Mouse (Mus musculus) fibroblast of lung, adult 2 months (primary cell): Measurements from ENCODE around the gene Chst11.

Experiments
- DNase-seq: peaks from one replicate; pipeline ENCODE4 v3.0.0-alpha.2; 2011; ENCODE audit warnings: low read depth

Gene Chst11

GRCm38 (mm10) chr10:83178661-83179060, 193.4 kb downstream of the Chst11 start:
- DNase-seq = no peak

GRCm38 (mm10) chr10:83181831-83182572, 196.7 kb downstream of the Chst11 start:
- DNase-seq = peak; percentile 73

GRCm38 (mm10) chr10:83182573-83182960, 197.3 kb downstream of the Chst11 start:
- DNase-seq = no peak

DNA sequence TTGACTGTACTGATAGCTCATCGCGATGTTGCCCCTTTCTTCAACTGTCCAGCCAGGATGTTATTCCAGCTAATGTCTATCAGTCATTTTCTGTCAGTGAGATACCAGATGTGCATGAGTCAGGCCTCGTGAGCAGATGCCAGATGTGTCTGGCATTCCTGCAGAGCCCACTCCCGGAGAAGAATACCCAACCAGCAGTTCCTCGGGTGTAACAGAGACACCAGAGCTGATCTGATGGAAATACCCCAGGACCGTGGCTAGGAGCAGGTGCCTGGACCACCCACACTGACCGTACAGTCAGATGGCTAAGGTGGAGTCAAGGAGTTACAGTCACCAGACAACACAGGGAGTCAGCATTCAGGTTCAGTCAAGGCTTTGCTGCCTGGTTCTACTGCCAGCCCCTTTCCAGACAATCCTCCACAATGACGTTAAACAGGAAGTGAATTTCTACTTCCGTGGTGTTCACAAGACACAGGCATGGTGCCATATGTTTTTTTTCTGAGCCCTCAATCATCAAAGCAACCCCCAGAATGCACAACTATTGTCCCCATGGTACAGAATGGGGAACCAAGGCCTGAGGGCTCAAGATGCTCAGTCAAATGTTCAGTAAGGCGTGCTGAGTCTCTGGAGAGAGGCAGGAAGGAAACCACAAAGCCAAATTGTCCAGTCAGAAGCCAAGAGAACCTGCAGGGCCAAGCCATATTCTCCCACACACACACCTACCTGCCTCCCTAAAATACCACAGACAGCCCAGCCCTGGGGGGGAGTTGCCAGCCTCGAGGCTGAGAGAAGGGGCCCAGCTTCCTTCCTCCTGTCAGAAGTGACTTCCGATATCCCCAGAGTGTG, 198.6 kb downstream of the Chst11 start:
- DNase-seq = no peak

GRCm38 (mm10) chr10:83184480-83185069, 199.3 kb downstream of the Chst11 start:
- no peak for DNase-seq

GRCm38 (mm10) chr10:83185121-83185520, 199.8 kb downstream of the Chst11 start:
- no peak for DNase-seq

DNA sequence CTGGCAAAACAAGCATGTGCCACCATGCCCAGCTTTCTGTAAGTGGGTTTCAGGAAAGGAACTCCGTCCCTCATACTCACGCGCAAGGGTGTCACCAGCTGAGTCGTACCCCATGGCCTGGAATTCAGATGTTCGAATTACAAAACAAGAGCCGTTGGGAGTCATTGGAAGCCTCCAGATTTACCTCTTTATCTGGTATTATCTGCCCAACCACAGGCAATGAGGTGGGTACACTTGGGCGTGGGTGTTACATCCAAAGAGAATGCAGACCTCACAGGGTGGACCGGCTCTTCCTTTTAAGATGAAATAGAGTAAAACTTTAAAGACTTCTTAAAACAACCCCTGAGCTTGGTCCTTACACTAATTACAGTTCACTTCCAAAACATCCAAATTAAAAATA, 200.9 kb downstream of the Chst11 start:
- no peak for DNase-seq

GRCm38 (mm10) chr10:83186984-83187383, 201.7 kb downstream of the Chst11 start:
- DNase-seq = no peak

- no peak for DNase-seq
These were observed 203.8 kb downstream of the Chst11 start for GRCm38 (mm10) chr10:83189071-83189470.

GRCm38 (mm10) chr10:83191476-83191875, 206.2 kb downstream of the Chst11 start:
- DNase-seq = no peak

DNA sequence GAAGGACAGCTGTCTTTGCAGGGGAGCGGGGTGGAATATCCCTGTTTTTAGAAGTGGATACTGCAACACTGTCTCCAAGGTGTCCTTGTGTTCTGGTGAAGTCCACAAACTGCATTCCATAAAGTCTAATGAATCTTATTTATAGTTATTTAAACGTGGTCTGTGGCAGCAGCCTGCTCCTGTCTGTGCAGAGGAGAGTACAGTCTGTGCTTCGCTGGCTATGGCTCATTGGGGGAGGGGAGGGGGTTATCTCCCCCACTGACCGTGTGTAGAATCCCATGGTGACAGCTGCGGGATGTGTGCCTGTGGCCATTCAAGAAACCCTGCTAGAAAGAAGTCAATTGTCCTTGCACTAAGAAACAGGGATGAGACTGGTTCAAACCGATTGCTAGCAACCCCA, 206.7 kb downstream of the Chst11 start:
- no peak for DNase-seq

- no peak for DNase-seq
These were observed 212.5 kb downstream of the Chst11 start for GRCm38 (mm10) chr10:83197690-83198336.

- DNase-seq = no peak
These were observed 213.4 kb downstream of the Chst11 start for GRCm38 (mm10) chr10:83198692-83199091.

- peak; percentile 43 for DNase-seq
These were observed 214.0 kb downstream of the Chst11 start for GRCm38 (mm10) chr10:83199290-83199689.

DNA sequence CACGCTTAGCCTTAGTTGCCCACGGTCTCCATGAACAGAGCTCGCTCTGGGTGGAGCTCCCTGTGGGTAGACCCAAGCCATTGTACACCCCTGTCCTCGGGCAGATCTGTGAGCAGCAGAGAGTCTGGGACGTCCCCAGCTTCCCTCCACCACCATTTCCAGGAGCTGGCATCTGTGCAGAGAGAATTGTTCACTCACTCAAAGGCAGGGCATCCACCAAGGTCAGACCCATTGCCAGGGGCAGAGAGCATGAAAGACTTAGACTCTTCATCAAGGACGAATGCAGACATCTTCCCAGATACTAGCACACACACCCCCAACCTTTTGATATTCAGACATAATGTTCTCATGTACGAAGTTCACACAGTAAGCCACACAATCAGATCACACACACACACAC, 216.2 kb downstream of the Chst11 start:
- DNase-seq = no peak

- DNase-seq = no peak
These were observed 217.8 kb downstream of the Chst11 start for GRCm38 (mm10) chr10:83202906-83203702.

DNA sequence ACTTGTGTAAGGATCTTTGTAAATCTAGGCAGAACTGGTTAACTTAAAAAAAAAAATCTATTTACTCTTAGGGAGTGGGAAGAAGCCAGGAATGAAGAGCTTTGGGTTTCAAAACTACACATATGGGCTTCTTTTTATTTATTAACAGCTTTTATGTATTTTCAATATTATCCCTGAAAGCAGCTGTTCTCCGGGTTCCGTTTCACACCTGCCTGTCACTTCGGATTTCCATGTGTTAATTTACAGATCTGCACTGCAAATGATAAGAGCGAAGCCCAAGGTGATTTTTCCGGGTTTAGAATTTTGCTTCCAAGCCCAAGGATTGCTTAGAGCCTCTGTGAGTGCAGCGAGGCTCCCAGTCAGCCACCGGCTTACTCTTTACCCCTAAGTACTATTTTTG, 223.1 kb downstream of the Chst11 start:
- no peak for DNase-seq

- no peak for DNase-seq
These were observed 224.1 kb downstream of the Chst11 start for GRCm38 (mm10) chr10:83209388-83209787.

GRCm38 (mm10) chr10:83210122-83210521, 224.8 kb downstream of the Chst11 start:
- no peak for DNase-seq

- DNase-seq = no peak
These were observed 225.8 kb downstream of the Chst11 start for GRCm38 (mm10) chr10:83210968-83211583.

DNA sequence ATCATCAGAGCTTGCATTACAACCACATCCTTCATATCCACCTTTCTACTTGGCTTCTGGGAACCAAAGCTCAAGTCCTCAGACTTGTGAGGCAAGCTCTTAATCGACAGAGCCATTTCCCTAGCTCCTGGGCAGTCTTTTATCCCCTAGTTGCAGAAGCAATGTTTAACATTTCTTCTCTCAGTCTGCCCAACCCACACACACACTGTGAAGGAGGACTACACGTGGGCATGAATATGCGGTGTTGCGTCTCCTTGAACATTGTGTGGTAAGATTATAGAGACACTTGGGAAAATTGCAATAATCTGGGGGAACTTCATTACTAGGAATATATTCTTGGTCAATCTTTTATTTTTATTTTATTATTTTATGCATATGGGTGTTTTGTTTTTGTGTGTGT, 227.3 kb downstream of the Chst11 start:
- no peak for DNase-seq
